Mouse (Mus musculus) kidney, adult 2 months (tissue): ENCODE measurements at regions not wholly inside any gene's neighbourhood (a gene's known extent, or its start where the extent isn't known, plus 50 kb on each side); places are given as distances from the start of the nearest gene placed in this dataset.

Experiments used
- CTCF ChIP-seq: fragments of 200-500 bp; conservative IDR thresholded peaks from 2 replicates; pipeline ENCODE4 v1.5.1; 2011; ENCODE audit warnings: low read depth, mild to moderate bottlenecking, control low read depth, low read length, moderate library complexity, mixed read lengths; ENCODE audit not compliant: insufficient read depth, insufficient read length
- POLR2A ChIP-seq: fragments of 200-500 bp; IDR thresholded peaks from one replicate; pipeline ENCODE4 v1.6.1; 2011; ENCODE audit warnings: low read depth, low read length, control low read depth

DNA sequence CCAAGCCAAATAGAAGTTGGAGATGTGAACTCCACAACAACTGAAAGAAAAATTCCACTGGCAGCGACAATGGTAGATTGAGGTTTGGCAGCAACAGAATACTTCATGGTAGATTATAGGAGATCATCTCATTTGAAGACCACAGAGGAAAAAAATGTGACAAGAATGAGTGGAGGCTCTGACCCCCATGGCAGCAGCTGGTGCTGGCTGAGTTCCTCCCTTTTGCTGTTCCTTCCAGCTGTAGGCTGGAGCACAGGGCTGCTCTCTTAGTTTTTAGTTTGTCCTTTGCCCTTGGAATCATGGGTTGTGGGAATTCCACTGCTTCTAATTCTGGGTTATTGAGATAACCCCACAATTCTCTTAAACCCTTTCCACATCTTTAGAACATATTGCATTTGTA lies 248.8 kb downstream of the Pros1 start:
- TF ChIP-seq CTCF, result no peak
- no peak for TF ChIP-seq POLR2A
